Mouse (Mus musculus) hindbrain, postnatal 0 days (tissue): Measurements from ENCODE around the gene Kcnq4. TPM values are rescaled to one million over a fixed set of nuclear protein-coding genes. Genes with fewer than 3 reads are reported as not detected.
A peak's percentile ranks its signal among the peaks of the same experiment; 100 is the strongest.

Experiments used
- ATAC-seq: fragments of 200-750 bp; cut with Nextera tagmentation; 2 replicates; pipeline ENCODE4 v1.8.0; 2017; ENCODE audit warnings: mild to moderate bottlenecking, moderate TSS enrichment, moderate library complexity
- DNase-seq: peaks from one replicate; pipeline ENCODE4 v3.0.0-alpha.2; 2015; ENCODE audit warnings: low spot score
- H3K27ac ChIP-seq: fragments of 300-500 bp; sonication (generic); 2 replicates; pipeline ENCODE4 v1.5.1; 2014; ENCODE audit warnings: mild to moderate bottlenecking
- H3K27me3 ChIP-seq: fragments of 300-500 bp; sonication (generic); 2 replicates; pipeline ENCODE4 v1.6.1; 2014; ENCODE audit warnings: low read length, mixed read lengths; ENCODE audit not compliant: insufficient read depth
- H3K36me3 ChIP-seq: fragments of 300-500 bp; sonication (generic); 2 replicates; pipeline ENCODE4 v1.6.1; 2014; ENCODE audit warnings: low read length, mixed read lengths; ENCODE audit not compliant: insufficient read depth
- H3K4me1 ChIP-seq: fragments of 300-500 bp; sonication (generic); 2 replicates; pipeline ENCODE4 v1.6.1; 2014; ENCODE audit warnings: antibody characterized with exemption, low read length, mixed read lengths; ENCODE audit not compliant: insufficient read depth
- H3K4me2 ChIP-seq: fragments of 300-500 bp; sonication (generic); 2 replicates; pipeline ENCODE4 v1.6.1; 2014; ENCODE audit warnings: low read depth, mild to moderate bottlenecking, low read length, moderate library complexity, mixed read lengths
- H3K4me3 ChIP-seq: fragments of 300-500 bp; sonication (generic); 2 replicates; pipeline ENCODE4 v1.5.1; 2014; ENCODE audit warnings: low read length
- H3K9ac ChIP-seq: fragments of 300-500 bp; sonication (generic); replicated peaks from 2 replicates; pipeline ENCODE4 v1.6.1; 2014; ENCODE audit warnings: mild to moderate bottlenecking, low read length, moderate library complexity, mixed read lengths
- H3K9me3 ChIP-seq: fragments of 300-500 bp; sonication (generic); 2 replicates; pipeline ENCODE4 v1.6.1; 2016; ENCODE audit warnings: low read length, mixed read lengths
- CTCF ChIP-seq: IDR thresholded peaks from 2 replicates; pipeline ENCODE4 v1.5.1; 2016; ENCODE audit warnings: antibody characterized with exemption, control low read depth, low read depth
- WGBS: fragments of 180-500 bp; shearing (Covaris S2); extraction: QIAGEN DNeasy Blood & Tissue Kit; methylation state at CpG from one replicate; pipeline ENCODE4 v1.1.7; 2014; 5-methylcytosine and 5-hydroxymethylcytosine counted together
- polyA plus RNA-seq: library from polyadenylated mRNA; unstranded; fragments of >200 nt; fragmentation: Nextera tagmentation; extraction: Ambion mirVana; gene quantifications from 2 replicates; pipeline ENCODE4 v1.2.1, GENCODE M21; 2015
- total RNA-seq: library from RNA; depleted of rRNA; stranded (reverse); fragments of >200 nt; gene quantifications from 2 replicates; pipeline ENCODE4 v1.2.3, GENCODE M21; 2014

Gene Kcnq4
- total and polyA plus RNA-seq, 2 experiments from 2014 or later: 4.9 to 12.4 TPM

GRCm38 (mm10) chr4:120734012-120734622 is 14.3 kb downstream of the Kcnq4 start:
- peak; percentile 22 for DNase-seq
- peak; percentile 48 for ATAC-seq
- Histone ChIP-seq H3K9me3 (no peaks in the 10 kb centered on the region), H3K4me2 (no peak overlapping the region), H3K36me3 (no peaks in the 10 kb centered on the region), H3K9ac (no peak overlapping the region), H3K27me3 (no peaks in the 10 kb centered on the region; the same call in 1 of the 2 replicates), H3K27ac (no peak overlapping the region), H3K4me3 (no peak overlapping the region), H3K4me1 (peaks cover 17% of the 10 kb centered on the region)
- WGBS: 52% methylated on average over 5 of the region's 5 CpGs
- TF ChIP-seq CTCF: no peak

- no peak overlapping the region for H3K4me3 ChIP-seq
- no peak for DNase-seq
- H3K9ac ChIP-seq: no peak overlapping the region
- no peaks in the 10 kb centered on the region; the same call in 1 of the 2 replicates for H3K27me3 ChIP-seq
- no peaks in the 10 kb centered on the region for H3K9me3 ChIP-seq
- WGBS: 62% methylated on average over 6 of the region's 6 CpGs
- ATAC-seq: no peak
- TF ChIP-seq CTCF: no peak
- no peak overlapping the region for H3K27ac ChIP-seq
- no peaks in the 10 kb centered on the region for H3K36me3 ChIP-seq
- peaks cover 17% of the 10 kb centered on the region for H3K4me1 ChIP-seq
- no peak overlapping the region for H3K4me2 ChIP-seq
These were observed 15.7 kb downstream of the Kcnq4 start for GRCm38 (mm10) chr4:120732737-120733136.

GRCm38 (mm10) chr4:120731030-120731644 is 17.3 kb downstream of the Kcnq4 start:
- Histone ChIP-seq H3K4me2 (peak overlapping the region; percentile 94), H3K36me3 (no peaks in the 10 kb centered on the region), H3K27me3 (no peaks in the 10 kb centered on the region; the same call in 1 of the 2 replicates), H3K9me3 (no peaks in the 10 kb centered on the region), H3K9ac (peak overlapping the region; percentile 53), H3K27ac (no peak overlapping the region), H3K4me3 (peak overlapping the region; percentile 50), H3K4me1 (peaks cover 17% of the 10 kb centered on the region)
- DNase-seq (peak; percentile 55), ATAC-seq (peak; percentile 72)
- under 1% methylated on average over 40 of the region's 40 CpGs for WGBS
- TF ChIP-seq CTCF: no peak

GRCm38 (mm10) chr4:120730574-120730973 is 17.8 kb downstream of the Kcnq4 start:
- no peak for ATAC-seq
- WGBS: 28% methylated on average over 6 of the region's 6 CpGs
- Histone ChIP-seq H3K4me1 (peaks cover 21% of the 10 kb centered on the region), H3K9me3 (no peaks in the 10 kb centered on the region), H3K27ac (no peak overlapping the region), H3K36me3 (no peaks in the 10 kb centered on the region), H3K27me3 (no peaks in the 10 kb centered on the region; the same call in 1 of the 2 replicates), H3K4me2 (peak overlapping the region; percentile 94), H3K9ac (no peak overlapping the region; the same call in 1 of the 2 replicates), H3K4me3 (peak overlapping the region; percentile 50)
- TF ChIP-seq CTCF: no peak
- DNase-seq: no peak

GRCm38 (mm10) chr4:120730146-120730545 is 18.3 kb downstream of the Kcnq4 start:
- H3K4me1 ChIP-seq: peaks cover 22% of the 10 kb centered on the region
- no peak for ATAC-seq
- no peak for TF ChIP-seq CTCF

GRCm38 (mm10) chr4:120729441-120729840 is 19.0 kb downstream of the Kcnq4 start:
- Histone ChIP-seq H3K9ac (no peak overlapping the region), H3K36me3 (no peaks in the 10 kb centered on the region), H3K4me2 (no peak overlapping the region), H3K27me3 (no peaks in the 10 kb centered on the region; the same call in 1 of the 2 replicates), H3K4me1 (peaks cover 22% of the 10 kb centered on the region), H3K9me3 (no peaks in the 10 kb centered on the region), H3K27ac (no peak overlapping the region), H3K4me3 (no peak overlapping the region)
- ATAC-seq (no peak), DNase-seq (no peak)
- no peak for TF ChIP-seq CTCF
- WGBS: 57% methylated on average over 6 of the region's 6 CpGs

More at GRCm38 (mm10) chr4:120730146-120730545, 18.3 kb downstream of the Kcnq4 start:
- Histone ChIP-seq H3K36me3 (no peaks in the 10 kb centered on the region), H3K4me2 (no peak overlapping the region), H3K27ac (no peak overlapping the region), H3K9me3 (no peaks in the 10 kb centered on the region), H3K27me3 (no peaks in the 10 kb centered on the region; the same call in 1 of the 2 replicates), H3K9ac (no peak overlapping the region), H3K4me3 (no peak overlapping the region)
- DNase-seq: peak; percentile 42
- WGBS: 49% methylated on average over 6 of the region's 6 CpGs

GRCm38 (mm10) chr4:120727842-120728241 is 20.6 kb downstream of the Kcnq4 start:
- ATAC-seq (no peak), DNase-seq (no peak)
- Histone ChIP-seq H3K27me3 (no peaks in the 10 kb centered on the region; the same call in 1 of the 2 replicates), H3K27ac (no peak overlapping the region), H3K4me3 (no peak overlapping the region), H3K9me3 (no peaks in the 10 kb centered on the region), H3K4me1 (peaks cover 16% of the 10 kb centered on the region), H3K4me2 (no peak overlapping the region), H3K9ac (no peak overlapping the region), H3K36me3 (no peaks in the 10 kb centered on the region)
- no peak for TF ChIP-seq CTCF
- WGBS: 83% methylated on average over 11 of the region's 11 CpGs
